Mouse (Mus musculus): ENCODE measurements around the gene Gm49387. TPM values are rescaled to one million over a fixed set of nuclear protein-coding genes. Genes with fewer than 3 reads are reported as not detected.

The Gm49387 gene
- polyA plus RNA-seq, 1 experiment from 2014 or later = 1.2 TPM

DNA sequence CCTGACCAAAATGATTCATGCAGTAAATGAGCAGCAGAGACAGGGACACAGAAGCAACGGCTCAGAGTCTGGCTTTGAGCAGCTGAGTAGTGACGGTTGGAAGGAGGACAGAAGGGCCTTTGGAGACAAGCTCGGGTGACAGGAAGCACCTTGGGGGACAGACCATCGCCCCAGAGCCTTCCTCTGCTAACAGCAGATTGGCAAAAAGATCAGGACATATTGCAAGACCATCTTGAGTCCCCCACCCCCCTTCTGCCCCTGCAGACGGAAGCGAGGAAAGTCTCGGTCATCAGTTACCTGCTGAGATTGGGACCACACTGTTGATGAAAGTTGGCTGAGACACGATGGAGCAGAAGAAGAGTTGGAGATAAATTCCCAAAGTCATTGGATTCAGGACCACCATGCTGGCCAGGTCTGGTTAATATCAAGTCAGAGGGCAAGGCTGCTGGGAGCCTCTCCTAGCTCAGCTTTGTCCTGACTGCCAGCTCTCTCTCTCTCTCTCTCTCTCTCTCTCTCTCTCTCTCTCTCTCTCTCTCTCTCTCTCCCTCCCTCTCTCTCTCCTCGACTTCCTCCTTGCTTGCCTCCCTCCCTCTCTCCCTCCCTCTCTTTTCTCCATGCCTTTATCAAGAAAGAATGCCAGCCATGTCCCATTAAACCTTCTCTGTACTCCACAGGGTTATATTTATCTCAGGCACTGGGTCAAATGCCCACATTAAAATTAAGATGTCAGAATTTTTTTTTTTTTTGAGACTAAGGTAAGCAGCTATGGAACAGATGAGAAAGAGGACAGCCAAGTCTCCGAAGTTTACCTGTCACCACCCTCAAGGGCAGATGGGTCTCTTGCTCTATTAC is 63.6 kb downstream of the Gm49387 start:
- Histone ChIP-seq H3K9ac (no peak overlapping the region), H3K27ac (no peak overlapping the region), H3K4me3 (no peak overlapping the region), H3K36me3 (replicated peaks) (no peaks in the 10 kb centered on the region), H3K9me3 (no peaks in the 10 kb centered on the region), H3K4me1 (no peaks in the 10 kb centered on the region), H3K27me3 (replicated peaks) (no peaks in the 10 kb centered on the region), H3K4me2 (no peak overlapping the region)
- no peak for ATAC-seq (replicated peaks)
- 68% methylated on average over 10 of the region's 10 CpGs for WGBS

- Histone ChIP-seq H3K27ac (no peak overlapping the region), H3K4me2 (no peak overlapping the region), H3K27me3 (replicated peaks) (no peaks in the 10 kb centered on the region), H3K36me3 (replicated peaks) (no peaks in the 10 kb centered on the region), H3K4me1 (no peaks in the 10 kb centered on the region), H3K4me3 (no peak overlapping the region), H3K9ac (no peak overlapping the region), H3K9me3 (no peaks in the 10 kb centered on the region)
- ATAC-seq (replicated peaks) = no peak
- 81% methylated on average over 9 of the region's 9 CpGs for WGBS
Measured at GRCm38 (mm10) chr14:31575866-31576265, 64.8 kb downstream of the Gm49387 start.

DNA sequence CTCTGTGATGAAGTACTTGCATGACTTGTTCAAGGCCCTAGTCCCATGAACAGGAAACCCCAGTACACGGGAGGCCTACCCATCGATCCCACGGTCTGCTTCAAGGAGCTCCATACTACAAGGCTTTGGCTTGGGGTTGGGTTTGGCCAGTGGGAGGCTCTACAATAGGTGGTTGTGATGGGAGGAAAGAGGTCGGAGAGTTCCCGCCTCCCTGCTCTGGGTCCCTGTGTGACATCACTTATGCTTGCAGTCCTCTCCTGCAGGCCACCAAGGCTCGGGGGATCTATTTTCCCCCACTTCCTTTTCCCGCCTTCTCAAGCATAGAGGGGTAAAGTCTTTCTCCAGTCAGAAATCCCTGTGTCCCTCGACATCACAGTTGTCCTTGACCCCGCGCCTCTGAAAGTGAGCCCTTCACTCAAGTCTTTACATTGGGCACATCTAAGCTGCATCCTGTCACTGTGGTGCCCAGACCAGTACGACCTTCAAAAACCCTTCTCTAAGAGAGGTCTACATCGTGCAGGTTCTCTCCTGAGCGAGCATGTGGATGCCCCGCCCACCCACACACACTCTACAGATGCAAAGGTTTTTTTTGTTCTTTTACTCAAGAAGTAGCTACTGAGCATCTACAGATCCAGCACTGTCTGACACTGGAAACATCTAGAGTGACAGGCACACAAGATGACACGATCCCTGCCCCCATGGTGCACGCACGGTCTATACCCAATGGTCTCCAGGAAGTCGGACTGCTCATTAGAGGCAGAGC is 65.6 kb downstream of the Gm49387 start:
- no peak overlapping the region for H3K9ac ChIP-seq
- no peak overlapping the region for H3K4me2 ChIP-seq
- H3K27ac ChIP-seq = no peak overlapping the region
- no peak overlapping the region for H3K4me3 ChIP-seq
- H3K9me3 ChIP-seq = no peaks in the 10 kb centered on the region
- ATAC-seq (replicated peaks) = no peak
- 93% methylated on average over 18 of the region's 18 CpGs for WGBS
- no peaks in the 10 kb centered on the region for H3K4me1 ChIP-seq
- no peaks in the 10 kb centered on the region for H3K27me3 ChIP-seq (replicated peaks)
- H3K36me3 ChIP-seq (replicated peaks) = no peaks in the 10 kb centered on the region

GRCm38 (mm10) chr14:31572561-31573175 is 68.0 kb downstream of the Gm49387 start:
- Histone ChIP-seq H3K27me3 (replicated peaks) (no peaks in the 10 kb centered on the region), H3K36me3 (replicated peaks) (no peaks in the 10 kb centered on the region), H3K9me3 (no peaks in the 10 kb centered on the region), H3K27ac (no peak overlapping the region), H3K9ac (no peak overlapping the region), H3K4me2 (no peak overlapping the region), H3K4me3 (no peak overlapping the region), H3K4me1 (no peaks in the 10 kb centered on the region)
- WGBS = 82% methylated on average over 9 of the region's 9 CpGs
- no peak for ATAC-seq (replicated peaks)

DNA sequence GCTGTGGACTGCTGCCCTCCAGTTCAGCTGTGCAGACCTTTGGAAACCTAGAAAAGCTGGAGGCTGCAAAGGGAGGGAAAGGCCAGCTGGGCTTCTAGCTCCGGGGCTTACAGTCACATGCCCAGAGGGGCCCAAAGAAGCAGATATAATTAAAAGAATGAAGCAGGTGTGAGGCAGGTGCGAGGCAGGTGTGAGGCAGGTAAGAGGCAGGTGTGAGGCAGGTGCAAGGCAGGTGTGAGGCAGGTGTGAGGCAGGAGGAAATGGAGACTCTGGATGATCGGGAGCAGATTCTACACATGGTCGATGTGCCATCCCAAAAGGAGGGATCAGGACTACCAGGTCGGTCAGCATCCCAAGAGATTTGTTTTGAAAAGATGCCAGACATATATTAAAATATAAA is 69.3 kb downstream of the Gm49387 start:
- WGBS = 84% methylated on average over 5 of the region's 5 CpGs

GRCm38 (mm10) chr14:31570131-31570951 is 70.3 kb downstream of the Gm49387 start:
- Histone ChIP-seq H3K36me3 (replicated peaks) (no peaks in the 10 kb centered on the region), H3K9me3 (no peaks in the 10 kb centered on the region), H3K4me3 (no peak overlapping the region), H3K4me1 (no peaks in the 10 kb centered on the region), H3K9ac (no peak overlapping the region), H3K27me3 (replicated peaks) (no peaks in the 10 kb centered on the region), H3K27ac (no peak overlapping the region), H3K4me2 (no peak overlapping the region)
- 84% methylated on average over 6 of the region's 6 CpGs for WGBS
- ATAC-seq (replicated peaks) = no peak

More for the DNA sequence above, 69.3 kb downstream of the Gm49387 start:
- Histone ChIP-seq H3K9me3 (no peaks in the 10 kb centered on the region), H3K27me3 (replicated peaks) (no peaks in the 10 kb centered on the region), H3K4me2 (no peak overlapping the region), H3K4me3 (no peak overlapping the region), H3K27ac (no peak overlapping the region), H3K36me3 (replicated peaks) (no peaks in the 10 kb centered on the region), H3K4me1 (no peaks in the 10 kb centered on the region), H3K9ac (no peak overlapping the region)
- ATAC-seq (replicated peaks) = no peak

DNA sequence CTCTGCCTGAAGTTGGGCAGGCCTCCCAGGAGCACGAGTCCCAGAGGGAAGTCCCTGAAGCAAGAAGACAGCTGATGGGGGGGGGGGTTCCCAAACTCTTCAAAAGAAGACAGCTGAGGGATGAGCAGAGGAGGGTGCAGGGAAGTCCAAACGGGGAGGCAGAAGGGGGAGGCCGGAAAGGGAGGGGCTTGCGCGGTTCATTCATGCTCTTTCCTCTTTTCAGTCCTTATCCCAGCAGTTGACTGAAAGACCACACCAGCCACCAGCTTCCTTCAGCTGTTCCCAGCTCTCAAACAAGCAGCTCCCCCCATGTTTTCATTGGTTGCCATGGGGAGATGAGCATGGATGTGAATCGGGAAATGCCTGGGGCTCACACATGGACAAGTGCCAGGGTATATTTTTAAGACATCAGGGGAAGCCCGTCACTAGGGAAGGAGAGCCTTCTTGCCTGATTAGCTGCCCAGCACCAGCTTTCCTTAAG is 71.5 kb downstream of the Gm49387 start:
- Histone ChIP-seq H3K4me1 (no peaks in the 10 kb centered on the region; the same call in 1 of the 2 replicates), H3K9ac (no peak overlapping the region), H3K4me2 (no peak overlapping the region), H3K4me3 (no peak overlapping the region), H3K27me3 (replicated peaks) (no peaks in the 10 kb centered on the region), H3K36me3 (replicated peaks) (no peaks in the 10 kb centered on the region), H3K9me3 (no peaks in the 10 kb centered on the region), H3K27ac (no peak overlapping the region)
- 66% methylated on average over 6 of the region's 7 CpGs for WGBS
- ATAC-seq (replicated peaks) = no peak

GRCm38 (mm10) chr14:31565478-31566212 is 75.0 kb downstream of the Gm49387 start:
- WGBS = 86% methylated on average over 9 of the region's 9 CpGs
- Histone ChIP-seq H3K4me3 (no peak overlapping the region), H3K9ac (no peak overlapping the region), H3K27ac (no peak overlapping the region), H3K36me3 (replicated peaks) (no peaks in the 10 kb centered on the region), H3K9me3 (no peaks in the 10 kb centered on the region), H3K27me3 (replicated peaks) (no peaks in the 10 kb centered on the region), H3K4me2 (no peak overlapping the region), H3K4me1 (no peaks in the 10 kb centered on the region; the same call in 1 of the 2 replicates)
- no peak for ATAC-seq (replicated peaks)

GRCm38 (mm10) chr14:31564452-31565179 is 76.1 kb downstream of the Gm49387 start:
- H3K27ac ChIP-seq = no peak overlapping the region
- no peak overlapping the region for H3K9ac ChIP-seq
- H3K27me3 ChIP-seq (replicated peaks) = no peaks in the 10 kb centered on the region
- ATAC-seq (replicated peaks) = no peak
- H3K9me3 ChIP-seq = no peaks in the 10 kb centered on the region
- no peaks in the 10 kb centered on the region for H3K36me3 ChIP-seq (replicated peaks)
- H3K4me3 ChIP-seq = no peak overlapping the region
- WGBS = 41% methylated on average over 6 of the region's 6 CpGs
- no peaks in the 10 kb centered on the region; the same call in 1 of the 2 replicates for H3K4me1 ChIP-seq
- no peak overlapping the region for H3K4me2 ChIP-seq

DNA sequence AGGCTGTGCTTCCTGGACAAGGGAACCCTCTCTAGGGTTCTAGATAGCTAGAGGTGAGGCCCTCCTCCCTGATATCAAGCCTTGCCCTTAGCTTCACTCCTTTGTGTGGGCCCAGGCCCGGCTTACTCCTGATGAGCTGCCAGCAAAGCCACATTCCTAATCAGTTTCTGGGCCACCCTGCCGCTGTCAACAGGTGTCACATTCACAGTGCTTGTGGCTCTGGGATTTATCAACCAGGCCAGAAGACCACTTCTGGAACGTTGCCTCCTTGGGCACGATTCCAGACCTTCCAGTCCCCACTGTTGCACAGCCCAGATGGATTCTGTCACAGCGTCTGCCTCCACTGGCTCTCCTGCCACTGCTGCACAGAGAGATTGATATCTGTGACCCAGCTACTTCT is 79.8 kb downstream of the Gm49387 start:
- ATAC-seq (replicated peaks) = no peak
- H3K4me2 ChIP-seq = no peak overlapping the region
- WGBS = 64% methylated on average over 5 of the region's 5 CpGs

GRCm38 (mm10) chr14:31559216-31559615 is 81.5 kb downstream of the Gm49387 start:
- ATAC-seq (replicated peaks) = no peak
- H3K4me3 ChIP-seq = no peak overlapping the region
- H3K27ac ChIP-seq = no peak overlapping the region
- H3K36me3 ChIP-seq (replicated peaks) = no peaks in the 10 kb centered on the region
- WGBS = 54% methylated on average over 5 of the region's 5 CpGs
- no peak overlapping the region for H3K9ac ChIP-seq
- no peak overlapping the region for H3K4me2 ChIP-seq
- H3K4me1 ChIP-seq = no peaks in the 10 kb centered on the region
- no peaks in the 10 kb centered on the region for H3K9me3 ChIP-seq
- H3K27me3 ChIP-seq (replicated peaks) = no peaks in the 10 kb centered on the region

More for the DNA sequence above, 79.8 kb downstream of the Gm49387 start:
- Histone ChIP-seq H3K27ac (no peak overlapping the region), H3K4me1 (no peaks in the 10 kb centered on the region; the same call in 1 of the 2 replicates), H3K27me3 (replicated peaks) (no peaks in the 10 kb centered on the region), H3K36me3 (replicated peaks) (no peaks in the 10 kb centered on the region), H3K9ac (no peak overlapping the region), H3K9me3 (no peaks in the 10 kb centered on the region), H3K4me3 (no peak overlapping the region)
